Mouse (Mus musculus) cerebellum, adult 2 months (tissue): Measurements from ENCODE around the gene 4930548H24Rik.

Source experiments
- CTCF ChIP-seq: fragments of 200-500 bp; IDR thresholded peaks from 2 replicates; pipeline ENCODE4 v1.5.1; 2011; ENCODE audit warnings: low read depth, mild to moderate bottlenecking, control low read depth, low read length, moderate library complexity, borderline replicate concordance; ENCODE audit not compliant: insufficient read depth
- POLR2A ChIP-seq: fragments of 200-500 bp; IDR thresholded peaks from 2 replicates; pipeline ENCODE4 v1.6.1; 2011; ENCODE audit warnings: low read length, control low read depth, borderline replicate concordance; ENCODE audit not compliant: insufficient read depth

DNA sequence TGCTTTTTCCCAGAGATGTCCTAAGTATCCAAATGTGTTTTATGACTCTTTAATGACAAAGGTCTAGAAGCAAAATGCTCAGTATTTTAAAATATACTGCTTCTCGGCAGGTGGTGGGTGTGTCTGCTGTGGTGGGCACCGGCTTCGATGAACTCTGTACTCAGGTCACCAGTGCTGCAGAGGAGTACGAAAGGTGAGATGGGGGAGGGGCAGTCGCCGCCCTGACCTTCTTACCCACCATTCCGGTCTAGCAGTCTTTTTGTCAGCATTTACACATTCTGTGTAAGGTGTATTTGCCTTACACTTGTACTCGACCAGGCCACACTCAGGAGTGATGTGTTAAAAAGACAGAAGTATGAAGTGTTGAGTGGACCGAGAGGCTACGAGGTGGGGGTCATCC, 19.3 kb downstream of the 4930548H24Rik start:
- no peak for TF ChIP-seq CTCF
- TF ChIP-seq POLR2A, result no peak
